Mouse (Mus musculus) natural killer cell, adult 2 months (primary cell): Measurements from ENCODE around the gene Psmc3.

Experiments
- DNase-seq, 2 experiments: peaks; one replicate each; pipeline ENCODE4 v3.0.0; 2022; ENCODE audit warnings: low spot score in 2 of 2

Gene Psmc3

GRCm38 (mm10) chr2:91053181-91053933, 452 bp upstream of the Psmc3 start:
- no peak for DNase-seq

GRCm38 (mm10) chr2:91058435-91058834, 4.6 kb downstream of the Psmc3 start:
- no peak for DNase-seq

GRCm38 (mm10) chr2:91059376-91059775, 5.6 kb downstream of the Psmc3 start:
- no peak for DNase-seq

GRCm38 (mm10) chr2:91060544-91061355, 6.9 kb downstream of the Psmc3 start:
- no peak for DNase-seq

GRCm38 (mm10) chr2:91061849-91062481, 8.2 kb downstream of the Psmc3 start:
- DNase-seq = no peak

- DNase-seq = no peak
Observed at GRCm38 (mm10) chr2:91062779-91063606, 9.2 kb downstream of the Psmc3 start.

GRCm38 (mm10) chr2:91064211-91064610, 10.4 kb downstream of the Psmc3 start:
- no peak for DNase-seq

- DNase-seq = peak; percentile 39 to 60
Observed at GRCm38 (mm10) chr2:91065544-91065943, 11.7 kb downstream of the Psmc3 start.

GRCm38 (mm10) chr2:91066455-91066854, 12.6 kb downstream of the Psmc3 start:
- no peak for DNase-seq

- DNase-seq = no peak
Observed at GRCm38 (mm10) chr2:91068162-91068871, 14.5 kb downstream of the Psmc3 start.

GRCm38 (mm10) chr2:91068872-91069165, 15.0 kb downstream of the Psmc3 start:
- no peak for DNase-seq

GRCm38 (mm10) chr2:91069306-91070000, 15.6 kb downstream of the Psmc3 start:
- DNase-seq = no peak

- peak; percentile 96 to 97 for DNase-seq
Observed at GRCm38 (mm10) chr2:91070076-91070800, 16.4 kb downstream of the Psmc3 start, which contains the start of gene Slc39a13. Gene Slc39a13, minus strand, starts transcription at chr2:91070417.

GRCm38 (mm10) chr2:91071059-91071458, 17.2 kb downstream of the Psmc3 start:
- DNase-seq = no peak

- no peak for DNase-seq
Observed at GRCm38 (mm10) chr2:91072092-91072491, 18.3 kb downstream of the Psmc3 start.

GRCm38 (mm10) chr2:91077957-91078313, 24.1 kb downstream of the Psmc3 start:
- no peak for DNase-seq

GRCm38 (mm10) chr2:91078314-91079025, 24.7 kb downstream of the Psmc3 start:
- DNase-seq = peak in 1 of 2 experiments; percentile 28

- DNase-seq = no peak
Observed at GRCm38 (mm10) chr2:91079026-91079384, 25.2 kb downstream of the Psmc3 start.

GRCm38 (mm10) chr2:91080784-91081513, 27.1 kb downstream of the Psmc3 start:
- no peak for DNase-seq
